Mouse (Mus musculus): ENCODE results near the gene Brd2. TPM values are rescaled to one million over a fixed set of nuclear protein-coding genes. Genes with fewer than 3 reads are reported as not detected.
A peak's percentile ranks its signal among the peaks of the same experiment; 100 is the strongest.

Gene Brd2
- polyA plus RNA-seq, 1 experiment, result 233 TPM

DNA sequence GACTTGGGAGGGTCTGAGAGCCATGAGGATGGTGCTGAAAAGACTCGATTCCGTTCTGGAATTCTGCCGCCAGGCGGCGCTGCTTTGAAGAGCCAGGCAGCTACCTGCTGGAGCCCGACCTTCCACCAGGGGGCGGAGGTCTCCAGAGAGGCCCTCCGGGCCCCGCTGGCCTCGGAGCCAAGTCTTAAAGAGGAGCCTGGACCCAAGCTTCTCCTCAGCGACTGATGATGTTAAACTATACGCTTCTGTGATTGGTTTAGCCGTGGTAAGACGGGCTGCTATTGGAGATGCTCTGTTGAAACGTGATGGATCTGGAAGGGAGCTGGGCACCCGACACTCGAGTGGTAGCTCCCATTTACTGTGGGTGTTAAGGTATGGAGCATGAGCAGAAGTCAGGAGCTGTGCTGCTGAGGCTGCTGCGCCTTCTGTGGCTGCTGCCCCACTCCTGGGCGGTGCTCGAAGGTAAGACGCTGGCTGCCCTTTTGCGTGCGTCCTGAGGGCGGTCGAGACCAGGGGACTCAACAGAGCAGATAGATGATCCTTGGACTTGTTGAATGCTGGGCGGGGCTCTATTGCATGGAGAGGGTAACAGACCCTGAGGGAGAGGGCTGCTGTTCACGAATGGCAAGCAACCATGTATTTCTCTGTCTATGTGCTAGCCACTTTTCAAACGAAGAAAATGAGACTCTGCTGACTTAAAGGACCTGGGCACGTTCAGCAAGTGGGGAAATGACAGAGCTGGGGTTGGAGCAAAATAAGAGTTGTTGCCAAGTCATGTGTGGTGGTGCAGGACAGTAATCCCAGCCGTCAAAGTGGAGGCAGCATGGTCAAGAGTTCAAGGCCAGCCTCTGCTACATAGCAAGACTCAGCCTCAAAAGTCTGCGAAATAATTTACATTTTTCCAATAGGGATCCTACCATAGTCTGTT is 13.1 kb upstream of the Brd2 start:
- 5% methylated on average over 31 of the region's 31 CpGs for WGBS
- H3K4me3 ChIP-seq (ENCODE audit: insufficient read depth, low read depth, low read length), result peak overlapping the region; percentile 51
- H3K27ac ChIP-seq (ENCODE audit: insufficient read depth, low read depth, low read length), result no peak overlapping the region
- TF ChIP-seq POLR2A (IDR thresholded peaks at IDR 0.05; ENCODE audit: insufficient read depth, low read depth, low read length) (no peak), CTCF (IDR thresholded peaks at IDR 0.05; ENCODE audit: insufficient read depth, low read depth, low read length) (peak; percentile 100)
- peaks cover 9% of the 10 kb centered on the region for H3K4me1 ChIP-seq (ENCODE audit: control insufficient read depth, insufficient read depth, low read length)

DNA sequence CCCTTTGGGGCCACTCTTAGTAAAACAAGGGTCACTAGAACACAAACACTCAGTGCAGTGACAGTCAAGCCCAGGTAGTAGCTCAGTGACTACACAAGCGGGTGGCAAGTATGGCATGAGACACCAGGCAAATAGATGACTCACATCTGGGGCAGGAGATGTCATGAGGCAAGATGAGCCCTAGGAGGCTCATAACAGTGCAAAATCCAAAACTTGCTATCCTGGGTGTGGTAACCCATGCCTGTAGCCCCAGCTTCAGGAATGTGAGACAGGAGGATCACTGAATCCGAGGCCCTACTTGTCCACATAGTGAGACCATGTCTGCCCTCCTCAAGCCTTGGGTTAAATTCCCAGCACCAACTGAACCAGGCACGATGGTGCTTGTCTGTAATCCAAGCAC is 12.0 kb upstream of the Brd2 start:
- TF ChIP-seq POLR2A (IDR thresholded peaks at IDR 0.05; ENCODE audit: insufficient read depth, low read depth, low read length), result no peak
- WGBS, result 90% methylated on average over 3 of the region's 3 CpGs
- peaks cover 13% of the 10 kb centered on the region for H3K4me1 ChIP-seq (ENCODE audit: control insufficient read depth, insufficient read depth, low read length)
- H3K27ac ChIP-seq (ENCODE audit: insufficient read depth, low read depth, low read length), result no peak overlapping the region
- no peak overlapping the region for H3K4me3 ChIP-seq (ENCODE audit: insufficient read depth, low read depth, low read length)

DNA sequence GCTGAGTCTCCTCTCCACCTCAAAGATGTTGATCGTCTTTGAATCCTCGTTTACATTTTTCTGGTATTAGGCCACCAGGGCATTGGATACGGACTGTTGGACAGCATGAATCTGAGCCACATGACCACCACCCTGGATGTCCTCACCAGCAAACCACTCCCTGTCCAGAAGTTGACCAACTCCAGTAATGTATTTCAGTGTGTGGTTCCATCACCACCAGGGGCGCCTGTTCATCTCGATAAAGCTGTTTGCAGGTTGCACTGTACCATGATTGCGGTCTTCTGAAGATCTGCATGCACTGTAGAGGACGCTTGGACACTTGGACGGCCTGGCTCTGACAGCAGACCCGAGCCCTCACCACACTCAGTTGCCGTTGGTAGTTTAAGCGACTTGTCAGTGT is 10.9 kb upstream of the Brd2 start:
- no peak overlapping the region for H3K27ac ChIP-seq (ENCODE audit: insufficient read depth, low read depth, low read length)
- no peak overlapping the region for H3K4me3 ChIP-seq (ENCODE audit: insufficient read depth, low read depth, low read length)
- TF ChIP-seq CTCF (IDR thresholded peaks at IDR 0.05; ENCODE audit: insufficient read depth, low read depth, low read length), result 0 out of 2 replicates have a peak, but pooled peaks have one; percentile 15
- no peak for TF ChIP-seq POLR2A (IDR thresholded peaks at IDR 0.05; ENCODE audit: insufficient read depth, low read depth, low read length)
- peaks cover 21% of the 10 kb centered on the region for H3K4me1 ChIP-seq (ENCODE audit: control insufficient read depth, insufficient read depth, low read length)
- WGBS, result 84% methylated on average over 11 of the region's 11 CpGs

DNA sequence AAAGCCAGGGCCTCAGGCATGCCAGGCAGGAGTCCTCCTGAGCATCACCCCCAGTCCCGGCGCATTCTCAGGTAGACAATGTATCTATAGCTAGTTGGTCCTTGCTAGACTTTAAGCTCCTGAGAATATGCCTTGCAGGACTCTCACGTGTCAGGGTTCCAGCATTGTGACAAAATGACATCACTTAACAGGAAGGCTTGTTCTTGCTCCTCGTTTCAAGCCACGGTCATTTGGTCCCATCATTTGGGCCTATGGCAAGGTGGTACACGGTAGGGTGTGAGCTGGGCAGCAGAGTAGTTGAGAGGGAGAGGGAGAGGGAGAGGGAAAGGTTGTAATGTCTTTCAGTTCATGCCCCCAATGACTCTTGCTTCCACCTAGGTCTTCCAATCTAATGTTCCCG is 9.5 kb upstream of the Brd2 start:
- Histone ChIP-seq H3K4me1 (ENCODE audit: control insufficient read depth, insufficient read depth, low read length) (peaks cover 29% of the 10 kb centered on the region), H3K4me3 (ENCODE audit: insufficient read depth, low read depth, low read length) (no peak overlapping the region), H3K27ac (ENCODE audit: insufficient read depth, low read depth, low read length) (no peak overlapping the region)
- no peak for TF ChIP-seq POLR2A (IDR thresholded peaks at IDR 0.05; ENCODE audit: insufficient read depth, low read depth, low read length)
- TF ChIP-seq CTCF (IDR thresholded peaks at IDR 0.05; ENCODE audit: insufficient read depth, low read depth, low read length), result no peak
- WGBS, result 70% methylated on average over 7 of the region's 7 CpGs

DNA sequence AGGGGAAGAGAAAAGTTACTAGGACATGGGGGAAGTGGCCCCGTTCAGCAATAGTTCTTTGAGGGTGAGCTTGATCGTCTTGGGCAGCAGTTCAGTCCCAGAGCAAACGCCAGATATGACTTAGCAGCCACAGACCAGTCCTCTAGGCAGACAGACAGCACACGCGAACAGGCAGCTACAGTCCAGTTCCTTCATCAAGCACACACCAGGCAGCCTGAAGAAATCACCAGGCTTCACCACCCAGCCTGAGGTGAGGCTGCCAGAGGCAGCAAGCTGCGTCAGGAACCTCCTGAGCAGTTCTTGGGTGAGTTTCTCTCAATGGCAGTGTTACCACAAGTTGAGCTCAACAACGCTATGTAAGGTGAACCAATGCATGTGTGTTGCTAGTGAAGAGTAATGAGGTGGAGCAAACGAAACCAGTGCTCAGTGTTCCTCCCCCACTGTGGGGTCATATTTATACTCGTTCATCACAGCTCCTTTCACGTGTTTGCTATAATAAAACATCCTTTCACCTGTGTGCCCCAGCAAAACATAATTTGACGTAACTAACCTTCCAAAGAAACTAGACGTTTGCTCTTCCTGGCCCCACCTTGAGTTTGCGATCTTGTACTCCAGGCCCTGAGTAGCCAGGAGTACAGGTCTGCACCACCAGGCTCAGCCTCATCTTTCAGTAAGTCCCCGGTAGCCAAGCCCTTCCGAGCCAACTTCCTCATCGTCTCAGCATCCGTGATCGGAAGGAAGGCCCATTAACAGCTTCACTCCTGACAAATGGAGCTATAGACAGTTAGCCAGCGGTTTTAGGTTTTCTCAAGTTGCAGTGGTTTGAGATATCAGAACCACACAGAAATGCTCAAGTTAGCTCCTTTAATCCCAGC is 7.9 kb upstream of the Brd2 start:
- Histone ChIP-seq H3K4me1 (ENCODE audit: control insufficient read depth, insufficient read depth, low read length) (peaks cover 24% of the 10 kb centered on the region), H3K27ac (ENCODE audit: insufficient read depth, low read depth, low read length) (no peak overlapping the region), H3K4me3 (ENCODE audit: insufficient read depth, low read depth, low read length) (no peak overlapping the region)
- TF ChIP-seq POLR2A (IDR thresholded peaks at IDR 0.05; ENCODE audit: insufficient read depth, low read depth, low read length) (no peak), CTCF (IDR thresholded peaks at IDR 0.05; ENCODE audit: insufficient read depth, low read depth, low read length) (no peak)
- WGBS, result 81% methylated on average over 19 of the region's 19 CpGs

DNA sequence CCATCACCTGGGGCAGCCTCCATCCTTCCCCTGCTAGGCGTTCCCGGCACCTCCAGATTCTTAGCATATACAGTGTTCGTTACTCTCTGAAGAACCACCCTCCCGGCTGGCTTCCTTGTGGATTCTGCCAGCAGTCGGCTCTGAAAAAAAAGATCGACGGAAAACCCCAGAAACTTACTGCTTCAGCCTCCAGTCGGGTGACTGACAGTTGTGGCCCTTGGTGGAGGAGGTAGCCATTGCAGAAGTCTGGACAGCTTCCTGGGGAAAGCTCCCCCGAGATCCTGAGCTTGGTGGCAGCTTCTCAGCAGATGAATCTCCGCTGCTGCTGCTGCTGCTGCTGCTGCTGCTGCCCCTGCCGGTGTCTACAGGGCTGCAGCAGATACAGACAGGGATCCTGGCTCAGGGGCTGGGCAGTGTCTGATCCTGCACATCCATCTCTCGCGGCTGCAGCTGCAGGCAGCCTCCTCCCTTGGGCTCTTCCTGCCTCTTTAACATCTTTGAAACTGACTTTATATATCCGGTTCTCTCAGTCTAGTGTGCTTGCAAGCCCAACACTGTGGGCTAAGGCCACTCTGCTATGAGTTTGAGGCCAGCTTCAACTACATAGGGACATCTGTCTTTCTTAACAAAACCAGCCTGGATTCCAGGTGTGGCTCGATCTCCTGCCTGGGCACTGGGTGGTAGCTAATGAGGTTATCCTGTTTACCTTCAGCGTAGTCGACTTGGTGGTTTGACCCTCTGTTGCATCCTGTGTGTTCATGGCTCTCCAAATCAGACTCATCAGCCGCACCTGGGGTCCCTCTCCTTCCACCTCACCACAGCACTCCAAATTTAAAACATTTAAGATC is 6.7 kb upstream of the Brd2 start:
- peaks cover 24% of the 10 kb centered on the region for H3K4me1 ChIP-seq (ENCODE audit: control insufficient read depth, insufficient read depth, low read length)
- 25% methylated on average over 18 of the region's 18 CpGs for WGBS
- peak overlapping the region; percentile 13 for H3K4me3 ChIP-seq (ENCODE audit: insufficient read depth, low read depth, low read length)

DNA sequence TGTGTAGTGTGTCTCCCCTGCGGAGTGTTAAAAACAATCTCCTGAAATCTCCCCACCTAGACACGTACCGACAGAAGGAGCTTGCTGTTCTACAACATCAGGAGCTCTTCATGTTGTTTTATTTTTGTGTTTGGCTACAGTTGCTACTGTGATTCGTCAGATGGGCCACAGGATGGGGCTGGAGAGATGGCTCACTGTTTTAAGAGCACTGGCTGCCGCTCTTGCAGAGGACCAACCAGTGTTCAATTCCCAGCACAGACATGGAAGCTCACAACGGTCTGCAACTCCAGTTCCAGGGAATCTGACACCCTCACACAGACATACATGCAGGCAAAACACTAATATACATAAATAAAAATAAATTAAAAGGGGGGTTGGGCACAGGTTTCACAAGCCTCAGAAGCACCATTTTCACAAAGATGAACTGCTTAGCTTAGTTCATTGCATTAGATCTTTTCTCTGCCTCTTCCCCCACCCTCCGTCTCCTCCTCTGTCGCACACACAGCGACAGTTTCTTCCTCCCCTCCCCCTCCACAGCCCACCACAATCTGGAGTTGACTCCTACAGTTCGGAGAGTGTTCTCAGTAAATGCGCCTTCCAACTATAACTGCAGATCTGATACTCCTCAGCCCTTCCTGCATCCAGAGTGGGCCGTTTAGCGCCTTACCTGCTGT is 6.0 kb upstream of the Brd2 start:
- TF ChIP-seq POLR2A (IDR thresholded peaks at IDR 0.05; ENCODE audit: insufficient read depth, low read depth, low read length) (no peak), CTCF (IDR thresholded peaks at IDR 0.05; ENCODE audit: insufficient read depth, low read depth, low read length) (no peak)
- Histone ChIP-seq H3K4me3 (ENCODE audit: insufficient read depth, low read depth, low read length) (peak overlapping the region; percentile 13), H3K4me1 (ENCODE audit: control insufficient read depth, insufficient read depth, low read length) (peaks cover 26% of the 10 kb centered on the region), H3K27ac (ENCODE audit: insufficient read depth, low read depth, low read length) (no peak overlapping the region)
- 23% methylated on average over 13 of the region's 13 CpGs for WGBS

More for the DNA sequence above, 6.7 kb upstream of the Brd2 start:
- TF ChIP-seq CTCF (IDR thresholded peaks at IDR 0.05; ENCODE audit: insufficient read depth, low read depth, low read length) (peak; percentile 8; the same call in 1 of the 2 replicates), POLR2A (IDR thresholded peaks at IDR 0.05; ENCODE audit: insufficient read depth, low read depth, low read length) (no peak)
- H3K27ac ChIP-seq (ENCODE audit: insufficient read depth, low read depth, low read length), result no peak overlapping the region

DNA sequence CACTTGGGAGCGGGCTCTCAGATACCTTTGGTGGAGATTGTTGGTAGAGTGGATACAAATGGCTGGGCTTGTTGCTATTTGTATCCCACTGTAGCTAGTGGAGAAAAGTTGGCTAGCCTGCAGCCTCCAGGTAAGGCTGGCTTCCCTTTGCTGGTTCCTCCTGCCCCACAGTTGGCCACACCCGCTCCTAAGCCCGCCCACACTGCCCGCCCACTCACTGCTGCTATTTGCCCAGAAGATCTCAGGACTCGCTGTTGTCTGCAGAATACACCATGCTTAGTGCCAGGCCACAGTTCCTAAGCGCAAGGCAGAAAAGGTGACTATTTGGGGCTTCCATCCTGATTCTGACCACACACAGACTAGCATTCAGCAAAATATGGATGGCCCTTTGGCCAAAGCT is 5.0 kb upstream of the Brd2 start:
- WGBS, result 44% methylated on average over 6 of the region's 6 CpGs
- no peak for TF ChIP-seq CTCF (IDR thresholded peaks at IDR 0.05; ENCODE audit: insufficient read depth, low read depth, low read length)
- no peak for TF ChIP-seq POLR2A (IDR thresholded peaks at IDR 0.05; ENCODE audit: insufficient read depth, low read depth, low read length)
- H3K27ac ChIP-seq (ENCODE audit: insufficient read depth, low read depth, low read length), result no peak overlapping the region
- no peak overlapping the region for H3K4me3 ChIP-seq (ENCODE audit: insufficient read depth, low read depth, low read length)
- H3K4me1 ChIP-seq (ENCODE audit: control insufficient read depth, insufficient read depth, low read length), result peaks cover 26% of the 10 kb centered on the region

All from olfactory bulb, adult 2 months (tissue).